Mouse (Mus musculus) spleen, postnatal 4 days (tissue): ENCODE measurements around the gene Anks3.
A peak's percentile ranks its signal among the peaks of the same experiment; 100 is the strongest.

Experiments used
- DNase-seq, 2 experiments: peaks; one replicate each; pipeline ENCODE4 v3.0.0; 2022; ENCODE audit warnings: low spot score in 2 of 2

The Anks3 gene

GRCm38 (mm10) chr16:4968426-4968825 is 4.4 kb upstream of the Anks3 start:
- no peak for DNase-seq

DNA sequence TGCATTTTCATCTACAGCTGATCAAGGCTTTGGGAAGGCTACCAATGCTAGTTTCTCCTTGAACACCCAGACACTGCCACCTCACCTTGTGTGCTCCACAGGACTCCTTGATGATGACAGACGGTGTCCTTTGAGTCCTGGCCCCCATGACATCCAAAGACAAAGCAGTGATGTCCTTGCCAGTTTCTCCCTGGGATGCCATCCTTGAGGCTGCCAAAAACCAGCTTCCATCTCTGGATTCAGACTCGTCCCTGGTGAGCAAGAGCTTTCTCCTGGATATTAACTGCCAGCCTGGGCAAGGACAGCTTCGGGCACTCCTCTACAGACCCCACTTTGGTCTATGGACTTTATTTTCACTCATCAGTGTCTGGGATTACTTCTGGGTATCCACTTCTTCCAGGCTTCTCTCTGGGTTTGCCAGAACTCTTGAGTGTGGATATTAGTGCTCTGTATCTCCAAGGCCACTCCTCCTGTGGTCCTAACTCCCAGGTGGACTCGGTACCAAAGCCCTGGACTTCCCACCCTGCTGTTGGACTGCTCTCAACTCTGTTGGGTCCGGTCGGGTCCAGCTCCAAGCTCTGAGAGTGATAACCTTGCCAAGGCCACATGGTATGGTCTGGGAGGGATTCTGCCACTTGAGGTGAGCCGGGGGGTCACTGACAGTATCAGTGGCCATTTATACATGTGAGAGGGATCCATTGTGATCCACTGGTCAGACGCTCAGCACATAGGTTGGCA is 1.6 kb upstream of the Anks3 start:
- no peak for DNase-seq

DNA sequence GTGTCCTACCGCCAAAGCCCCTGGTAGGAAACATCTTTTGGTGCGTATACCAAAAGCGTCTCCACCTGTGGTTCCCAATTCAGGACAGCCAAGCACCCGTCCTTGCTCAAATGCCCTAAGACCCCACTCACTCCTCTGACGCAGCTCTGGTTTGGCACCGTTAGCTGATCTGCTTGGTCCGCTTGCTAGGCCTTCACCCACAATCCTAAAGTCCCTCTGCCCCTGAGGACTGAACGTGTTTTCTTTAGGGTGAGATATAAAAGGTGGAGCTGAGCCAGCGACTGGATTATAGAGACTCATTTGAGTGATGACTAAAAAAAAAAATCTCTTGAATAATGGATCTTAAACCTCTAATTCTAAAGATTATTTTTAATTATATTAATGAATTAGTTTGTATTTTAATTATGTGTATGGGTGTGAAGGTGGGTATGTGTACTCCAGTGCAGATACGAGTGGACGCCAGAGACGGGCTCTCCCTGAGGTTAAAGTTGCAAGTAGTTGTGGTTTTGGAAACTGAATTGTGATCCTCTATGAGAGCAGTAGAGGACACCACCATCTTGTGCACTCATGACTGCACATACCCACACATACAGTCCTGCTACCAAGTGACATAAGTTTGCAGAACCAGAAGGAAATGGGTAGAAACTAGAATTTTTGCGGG is 856 bp upstream of the Anks3 start:
- no peak for DNase-seq

- DNase-seq, result no peak
These were observed 659 bp downstream of the Anks3 start for GRCm38 (mm10) chr16:4963346-4963745.

GRCm38 (mm10) chr16:4960260-4960659 is 3.7 kb downstream of the Anks3 start:
- no peak for DNase-seq

DNA sequence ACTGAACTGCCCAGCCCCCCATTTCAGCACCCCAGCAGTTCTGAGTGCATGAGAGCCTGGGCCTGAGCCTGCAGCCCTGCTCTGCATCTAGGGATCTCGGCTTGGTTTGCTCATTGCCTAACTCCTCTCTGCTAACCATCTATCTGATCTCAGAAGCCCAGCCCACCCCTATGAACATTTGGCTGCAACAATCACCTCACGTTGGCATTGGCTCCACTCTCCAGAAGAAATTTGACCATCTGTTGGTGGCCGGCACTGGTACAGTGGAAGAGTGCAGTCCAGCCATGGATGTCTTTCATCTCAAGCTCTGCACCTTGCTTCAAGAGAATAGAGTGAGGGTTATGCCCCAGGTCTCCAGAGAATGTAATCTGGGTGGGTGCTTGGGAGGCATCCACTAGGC is 6.6 kb downstream of the Anks3 start:
- DNase-seq, result no peak

DNA sequence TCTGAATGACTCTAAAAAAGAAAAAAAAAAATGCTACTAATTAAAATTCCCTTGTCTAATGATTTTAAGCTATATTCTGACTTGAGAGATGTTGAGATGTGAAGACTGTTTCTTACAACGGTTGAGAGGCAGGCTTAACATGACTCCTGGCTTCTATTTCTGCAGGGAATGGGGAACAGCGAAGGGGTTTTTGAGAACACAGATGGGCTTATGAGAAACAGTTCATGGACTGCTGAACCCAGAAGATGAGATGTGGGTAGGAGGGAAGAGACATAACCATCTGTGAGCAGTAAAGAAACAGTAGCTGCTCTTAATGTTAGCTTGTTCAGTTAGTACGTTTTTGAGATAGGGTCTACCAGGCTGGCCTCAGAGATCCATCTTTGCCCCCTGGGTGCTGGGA is 7.4 kb downstream of the Anks3 start:
- no peak for DNase-seq

DNA sequence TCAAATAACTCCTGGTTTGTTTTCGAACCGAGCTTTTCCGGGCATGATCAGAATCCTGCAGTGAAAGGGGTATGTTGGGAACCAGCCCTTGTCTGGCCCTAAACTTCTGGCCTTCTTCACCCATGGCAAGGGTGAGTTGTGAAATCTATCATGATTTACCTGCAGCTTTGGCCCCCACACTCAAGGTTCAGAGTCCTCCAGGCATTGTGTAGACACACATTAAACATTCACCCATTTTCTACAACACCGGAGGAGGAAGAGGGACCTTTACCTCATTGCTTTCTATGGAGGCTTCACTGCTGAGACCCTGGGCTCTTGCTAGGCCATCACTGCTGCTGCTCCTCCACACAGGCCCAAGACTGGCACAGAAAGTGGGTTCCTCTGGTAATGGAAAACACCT is 16.6 kb downstream of the Anks3 start:
- DNase-seq, result no peak

DNA sequence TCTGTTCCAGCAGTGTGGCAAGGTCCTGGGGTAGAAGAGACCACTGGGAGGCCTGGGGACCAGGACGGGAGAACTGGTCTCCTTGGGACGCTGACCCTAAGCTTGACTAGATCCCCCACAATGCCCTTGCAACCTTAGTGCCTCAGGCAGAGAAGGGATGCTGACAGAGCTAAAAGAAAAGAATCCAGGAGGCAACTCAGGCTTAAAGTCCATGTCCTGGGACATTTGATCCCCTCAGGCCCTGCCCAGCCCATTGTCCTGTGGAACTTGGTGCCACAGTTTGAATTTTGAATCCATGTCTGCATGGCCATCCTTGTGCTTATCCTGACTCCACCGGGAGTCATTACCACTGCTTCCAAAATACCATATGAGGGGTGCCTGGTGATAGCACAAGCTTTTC is 17.9 kb downstream of the Anks3 start:
- DNase-seq, result no peak

DNA sequence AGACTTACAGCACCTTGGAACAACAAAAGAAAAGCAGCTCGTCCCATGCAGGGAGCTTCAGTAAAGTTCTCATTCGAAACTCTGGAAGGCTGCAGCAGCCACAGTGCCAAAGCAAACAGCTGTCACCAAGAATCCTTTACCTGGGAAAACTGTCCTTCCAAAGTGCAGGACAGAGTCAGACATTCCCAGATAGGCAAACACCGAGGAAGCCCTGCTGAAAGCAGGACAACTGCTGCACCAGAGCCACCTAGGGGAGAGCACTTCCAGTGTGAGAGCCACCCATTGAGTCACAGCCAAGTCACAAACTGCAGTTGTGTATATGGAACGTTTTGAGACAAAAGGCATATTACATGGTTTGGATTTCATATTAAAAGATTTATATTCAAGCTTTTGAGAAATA is 18.6 kb downstream of the Anks3 start:
- no peak for DNase-seq

GRCm38 (mm10) chr16:4943431-4943830 is 20.6 kb downstream of the Anks3 start:
- no peak for DNase-seq

DNA sequence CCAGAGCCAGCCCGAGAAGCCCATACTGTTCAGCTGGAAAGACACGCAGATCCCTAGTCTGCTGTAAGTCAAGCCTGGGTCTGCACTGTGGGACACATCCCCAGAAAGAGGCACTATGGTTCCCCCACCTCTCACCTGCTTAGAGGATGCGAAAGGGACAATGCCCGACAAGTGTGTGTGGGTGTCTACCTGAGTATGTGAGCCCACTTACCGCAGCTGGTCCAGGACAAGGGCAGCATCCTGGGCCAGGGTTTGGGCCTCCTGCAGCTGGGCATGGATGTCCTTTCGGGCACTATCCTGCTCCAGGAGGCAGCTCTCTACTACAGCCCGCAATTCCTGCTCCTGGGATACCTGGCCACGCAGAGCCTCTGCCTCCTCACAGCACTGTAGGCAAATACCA is 21.1 kb downstream of the Anks3 start:
- no peak for DNase-seq

DNA sequence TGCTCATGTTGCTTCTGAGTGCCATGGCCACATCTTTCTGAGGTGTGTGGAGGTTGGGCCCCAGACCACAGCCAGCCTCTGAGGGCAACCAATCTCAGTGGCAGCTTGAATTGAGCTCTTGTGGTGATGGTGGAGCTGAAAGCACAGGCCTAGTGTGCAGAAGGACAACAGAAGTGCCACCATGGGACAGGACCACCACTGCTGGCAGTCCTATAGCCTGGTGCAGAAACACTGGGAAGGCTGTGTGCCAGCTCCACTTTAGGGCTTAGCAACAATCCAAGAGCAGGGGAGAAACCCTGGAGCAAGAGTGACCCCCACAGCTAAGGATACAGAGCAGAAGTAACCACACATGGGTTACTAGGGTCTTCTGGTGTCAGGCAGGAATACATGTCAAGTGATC is 23.0 kb downstream of the Anks3 start:
- DNase-seq, result no peak

GRCm38 (mm10) chr16:4940311-4940850 is 23.6 kb downstream of the Anks3 start:
- no peak for DNase-seq

DNA sequence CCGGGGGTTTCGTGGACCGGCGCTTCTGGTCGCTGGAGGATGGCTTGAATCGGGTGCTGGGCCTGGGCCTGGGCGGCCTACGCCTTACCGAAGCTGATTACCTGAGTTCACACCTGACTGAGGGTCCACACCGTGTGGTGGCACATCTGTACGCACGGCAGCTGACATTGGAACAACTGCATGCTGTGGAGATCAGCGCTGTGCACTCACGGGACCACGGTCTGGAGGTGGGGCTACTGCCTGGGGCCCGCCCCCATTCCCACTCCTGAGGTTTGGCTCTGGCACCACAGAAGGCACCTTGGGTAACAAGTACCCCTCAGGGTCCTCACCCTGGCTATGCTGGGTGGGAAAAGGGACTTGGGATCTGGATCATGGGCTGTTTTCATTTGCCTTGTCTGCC is 24.6 kb downstream of the Anks3 start:
- DNase-seq, result peak in 1 of 2 experiments; percentile 24

DNA sequence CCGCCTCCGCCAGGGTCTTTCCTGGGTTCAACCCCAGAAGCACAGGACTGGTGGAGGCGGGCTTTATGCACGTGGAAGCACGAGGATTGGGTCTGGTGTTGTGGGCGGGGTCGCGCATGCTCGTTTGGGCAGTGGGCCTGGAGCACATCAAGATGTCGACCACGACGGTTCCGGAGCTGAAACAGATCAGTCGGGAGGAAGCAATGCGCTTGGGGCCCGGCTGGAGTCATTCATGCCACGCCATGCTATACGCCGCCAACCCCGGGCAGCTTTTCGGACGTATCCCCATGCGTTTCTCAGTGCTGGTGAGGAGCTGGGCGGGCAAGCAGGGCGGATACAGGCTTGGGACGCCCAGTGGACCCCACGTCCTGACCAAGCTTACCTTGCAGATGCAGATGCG is 25.0 kb downstream of the Anks3 start:
- DNase-seq, result peak; percentile 93 to 96

DNA sequence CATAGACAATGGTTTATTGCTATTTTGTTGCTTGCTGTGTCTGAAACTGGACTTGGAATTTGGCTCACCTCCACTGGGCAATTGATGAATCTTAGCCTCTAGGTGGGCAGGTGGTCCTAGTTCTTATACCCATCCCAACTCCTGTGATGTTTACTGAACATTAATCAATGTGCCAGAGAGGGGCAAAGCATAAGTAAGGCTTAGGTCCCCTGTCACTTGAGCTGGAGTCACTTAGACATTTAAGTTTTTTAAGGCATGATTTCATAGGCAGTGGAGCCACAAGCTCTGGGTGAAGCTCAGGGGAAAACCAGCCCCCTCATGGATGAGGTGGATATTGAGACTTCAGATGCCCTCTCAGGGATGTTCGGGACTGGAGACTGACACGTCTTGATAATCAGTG is 25.5 kb downstream of the Anks3 start, which contains the start of gene Nudt16l1:
Nudt16l1 (plus strand) TSS at position 301 of the 400 bp plus-strand sequence.
- no peak for DNase-seq

GRCm38 (mm10) chr16:4937351-4938190 is 26.4 kb downstream of the Anks3 start:
- no peak for DNase-seq

DNA sequence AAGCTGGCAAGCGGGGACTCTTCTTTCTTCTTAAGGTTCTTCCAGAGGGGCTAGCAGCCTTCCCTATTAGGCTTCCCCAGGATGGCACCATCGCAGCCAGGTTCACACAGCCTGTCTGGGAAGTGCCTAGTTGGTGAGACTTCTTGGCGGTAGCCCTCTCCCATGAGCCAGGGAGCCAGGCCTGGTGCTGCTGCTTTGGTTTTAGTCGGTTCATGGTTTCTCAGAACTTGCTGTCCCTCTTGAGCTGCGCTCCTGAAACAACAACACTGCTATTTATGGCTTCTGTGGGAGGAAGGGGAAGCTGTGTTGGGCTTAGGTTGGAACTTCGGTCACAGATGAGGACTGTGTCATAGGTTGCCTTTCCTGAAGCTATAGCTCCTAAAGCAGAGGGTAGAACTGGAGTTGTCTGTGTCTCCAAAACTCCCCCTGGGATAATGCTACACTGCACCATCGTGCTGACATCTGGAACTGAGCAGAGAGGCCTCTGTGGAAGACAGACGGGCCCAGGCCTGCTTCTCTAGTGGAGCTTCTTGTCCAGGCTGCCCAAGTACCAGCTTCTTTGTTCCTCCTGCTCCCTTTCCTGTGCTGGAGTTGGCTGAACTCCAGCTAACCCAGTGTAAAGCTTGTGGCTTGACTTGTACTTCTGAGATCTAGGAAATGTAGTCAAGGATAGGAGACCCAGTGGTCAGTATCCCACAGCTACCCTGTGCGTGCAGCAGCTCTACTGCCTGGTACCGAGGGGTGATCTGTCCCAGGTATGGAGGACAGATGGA is 27.9 kb downstream of the Anks3 start:
- DNase-seq, result no peak

- no peak for DNase-seq
These were observed 28.6 kb downstream of the Anks3 start for GRCm38 (mm10) chr16:4935430-4935829.

DNA sequence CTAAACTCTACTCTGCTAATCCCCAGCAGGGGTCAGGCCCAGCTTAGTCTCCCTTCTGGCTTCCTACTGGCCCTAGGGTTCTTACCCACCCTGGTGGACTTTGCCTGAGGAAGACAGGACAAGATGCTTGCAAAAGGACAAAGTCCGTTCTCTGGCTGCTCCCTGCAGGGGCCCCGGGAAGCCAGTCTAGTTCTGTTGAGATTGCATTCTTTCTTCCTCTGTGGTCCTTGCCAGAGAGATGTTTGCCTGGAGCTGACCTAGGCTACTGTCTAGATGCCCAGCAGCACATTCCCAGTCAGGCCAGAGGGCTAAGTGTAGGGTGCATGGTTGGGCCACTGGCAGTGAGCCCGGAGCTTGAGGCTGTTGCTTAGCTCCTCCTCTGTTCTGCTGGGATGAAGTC is 31.6 kb downstream of the Anks3 start:
- DNase-seq, result no peak

- no peak for DNase-seq
These were observed 35.5 kb downstream of the Anks3 start for GRCm38 (mm10) chr16:4928474-4928873.
